Mouse (Mus musculus): ENCODE results near the gene Lao1. TPM values are rescaled to one million over a fixed set of nuclear protein-coding genes. Genes with fewer than 3 reads are reported as not detected.

Lao1 gene
- polyA plus RNA-seq, 1 experiment = 0.18 TPM

- no peaks in the 10 kb centered on the region for H3K4me1 ChIP-seq (replicated peaks; ENCODE audit: control insufficient read depth, insufficient read depth, low read length)
- H3K27ac ChIP-seq (ENCODE audit: control insufficient read depth, insufficient read depth, low read length) = no peak overlapping the region
- H3K4me3 ChIP-seq (ENCODE audit: control insufficient read depth, insufficient read depth, low read length) = no peak overlapping the region
- no peak for DNase-seq
- 6% methylated on average over 3 of the region's 3 CpGs for WGBS
- no peaks in the 10 kb centered on the region for H3K36me3 ChIP-seq (ENCODE audit: control insufficient read depth, insufficient read depth, low read length)
- TF ChIP-seq POLR2A (IDR thresholded peaks at IDR 0.05; ENCODE audit: control insufficient read depth, extremely low read depth, insufficient read depth, low read length, poor library complexity) (no peak), CTCF (IDR thresholded peaks at IDR 0.05; ENCODE audit: borderline replicate concordance, control insufficient read depth, extremely low read depth, insufficient read depth, low read length, poor library complexity) (no peak)
- H3K27me3 ChIP-seq (ENCODE audit: control insufficient read depth, insufficient read depth, low read length) = no peaks in the 10 kb centered on the region; the same call in 1 of the 2 replicates
Measured at GRCm38 (mm10) chr4:119002512-119002911, 41.1 kb downstream of the Lao1 start.

- no peak for TF ChIP-seq CTCF (IDR thresholded peaks at IDR 0.05; ENCODE audit: borderline replicate concordance, control insufficient read depth, extremely low read depth, insufficient read depth, low read length, poor library complexity)
- no peak for TF ChIP-seq POLR2A (IDR thresholded peaks at IDR 0.05; ENCODE audit: control insufficient read depth, extremely low read depth, insufficient read depth, low read length, poor library complexity)
- 73% methylated on average over 3 of the region's 3 CpGs for WGBS
- no peaks in the 10 kb centered on the region for H3K36me3 ChIP-seq (ENCODE audit: control insufficient read depth, insufficient read depth, low read length)
- H3K27me3 ChIP-seq (ENCODE audit: control insufficient read depth, insufficient read depth, low read length) = no peaks in the 10 kb centered on the region; the same call in 1 of the 2 replicates
- no peak for DNase-seq
- H3K4me1 ChIP-seq (replicated peaks; ENCODE audit: control insufficient read depth, insufficient read depth, low read length) = no peaks in the 10 kb centered on the region
- no peak overlapping the region for H3K27ac ChIP-seq (ENCODE audit: control insufficient read depth, insufficient read depth, low read length)
- H3K4me3 ChIP-seq (ENCODE audit: control insufficient read depth, insufficient read depth, low read length) = no peak overlapping the region
Measured at GRCm38 (mm10) chr4:119004178-119004577, 42.8 kb downstream of the Lao1 start.

- no peak for TF ChIP-seq POLR2A (IDR thresholded peaks at IDR 0.05; ENCODE audit: control insufficient read depth, extremely low read depth, insufficient read depth, low read length, poor library complexity)
- TF ChIP-seq CTCF (IDR thresholded peaks at IDR 0.05; ENCODE audit: borderline replicate concordance, control insufficient read depth, extremely low read depth, insufficient read depth, low read length, poor library complexity) = peak; percentile 58; the same call in 1 of the 2 replicates
- no peak overlapping the region for H3K4me3 ChIP-seq (ENCODE audit: control insufficient read depth, insufficient read depth, low read length)
- WGBS = 57% methylated on average over 7 of the region's 7 CpGs
- no peaks in the 10 kb centered on the region for H3K4me1 ChIP-seq (replicated peaks; ENCODE audit: control insufficient read depth, insufficient read depth, low read length)
- no peaks in the 10 kb centered on the region for H3K36me3 ChIP-seq (ENCODE audit: control insufficient read depth, insufficient read depth, low read length)
- DNase-seq = peak; percentile 83
- H3K27me3 ChIP-seq (ENCODE audit: control insufficient read depth, insufficient read depth, low read length) = no peaks in the 10 kb centered on the region; the same call in 1 of the 2 replicates
- H3K27ac ChIP-seq (ENCODE audit: control insufficient read depth, insufficient read depth, low read length) = no peak overlapping the region
Measured at GRCm38 (mm10) chr4:119004613-119005339, 43.4 kb downstream of the Lao1 start.

GRCm38 (mm10) chr4:119007602-119008001 lies 46.2 kb downstream of the Lao1 start:
- H3K4me3 ChIP-seq (ENCODE audit: control insufficient read depth, insufficient read depth, low read length) = no peak overlapping the region
- no peaks in the 10 kb centered on the region for H3K27me3 ChIP-seq (ENCODE audit: control insufficient read depth, insufficient read depth, low read length)
- WGBS = 90% methylated on average over 6 of the region's 6 CpGs

GRCm38 (mm10) chr4:119008476-119008875 lies 47.1 kb downstream of the Lao1 start:
- TF ChIP-seq POLR2A (IDR thresholded peaks at IDR 0.05; ENCODE audit: control insufficient read depth, extremely low read depth, insufficient read depth, low read length, poor library complexity) (no peak), CTCF (IDR thresholded peaks at IDR 0.05; ENCODE audit: borderline replicate concordance, control insufficient read depth, extremely low read depth, insufficient read depth, low read length, poor library complexity) (no peak)
- 91% methylated on average over 6 of the region's 6 CpGs for WGBS

More at GRCm38 (mm10) chr4:119007602-119008001, 46.2 kb downstream of the Lao1 start:
- Histone ChIP-seq H3K4me1 (replicated peaks; ENCODE audit: control insufficient read depth, insufficient read depth, low read length) (no peaks in the 10 kb centered on the region), H3K36me3 (ENCODE audit: control insufficient read depth, insufficient read depth, low read length) (no peaks in the 10 kb centered on the region), H3K27ac (ENCODE audit: control insufficient read depth, insufficient read depth, low read length) (no peak overlapping the region)
- DNase-seq = no peak
- TF ChIP-seq POLR2A (IDR thresholded peaks at IDR 0.05; ENCODE audit: control insufficient read depth, extremely low read depth, insufficient read depth, low read length, poor library complexity) (no peak), CTCF (IDR thresholded peaks at IDR 0.05; ENCODE audit: borderline replicate concordance, control insufficient read depth, extremely low read depth, insufficient read depth, low read length, poor library complexity) (no peak)

GRCm38 (mm10) chr4:119009814-119010213 lies 48.4 kb downstream of the Lao1 start:
- Histone ChIP-seq H3K4me1 (replicated peaks; ENCODE audit: control insufficient read depth, insufficient read depth, low read length) (no peaks in the 10 kb centered on the region), H3K36me3 (ENCODE audit: control insufficient read depth, insufficient read depth, low read length) (no peaks in the 10 kb centered on the region), H3K27me3 (ENCODE audit: control insufficient read depth, insufficient read depth, low read length) (no peaks in the 10 kb centered on the region), H3K27ac (ENCODE audit: control insufficient read depth, insufficient read depth, low read length) (no peak overlapping the region), H3K4me3 (ENCODE audit: control insufficient read depth, insufficient read depth, low read length) (no peak overlapping the region)
- DNase-seq = no peak
- 75% methylated on average over 8 of the region's 8 CpGs for WGBS
- TF ChIP-seq POLR2A (IDR thresholded peaks at IDR 0.05; ENCODE audit: control insufficient read depth, extremely low read depth, insufficient read depth, low read length, poor library complexity) = no peak
- no peak for TF ChIP-seq CTCF (IDR thresholded peaks at IDR 0.05; ENCODE audit: borderline replicate concordance, control insufficient read depth, extremely low read depth, insufficient read depth, low read length, poor library complexity)

More at GRCm38 (mm10) chr4:119008476-119008875, 47.1 kb downstream of the Lao1 start:
- Histone ChIP-seq H3K27ac (ENCODE audit: control insufficient read depth, insufficient read depth, low read length) (no peak overlapping the region), H3K4me1 (replicated peaks; ENCODE audit: control insufficient read depth, insufficient read depth, low read length) (no peaks in the 10 kb centered on the region), H3K27me3 (ENCODE audit: control insufficient read depth, insufficient read depth, low read length) (no peaks in the 10 kb centered on the region), H3K4me3 (ENCODE audit: control insufficient read depth, insufficient read depth, low read length) (no peak overlapping the region), H3K36me3 (ENCODE audit: control insufficient read depth, insufficient read depth, low read length) (no peaks in the 10 kb centered on the region)
- DNase-seq = no peak
